Mouse (Mus musculus) megakaryocyte, embryonic 14.5 days (primary cell): ENCODE data around the gene Gm960.

Experiments
- FLI1 ChIP-seq: IDR thresholded peaks from 2 replicates; pipeline ENCODE4 v1.6.1; 2012; ENCODE audit warnings: low read length, inconsistent platforms, mixed read lengths
- GATA1 ChIP-seq: IDR thresholded peaks from 3 replicates; pipeline ENCODE4 v1.6.1; 2012; ENCODE audit warnings: mixed read lengths, low read length, inconsistent platforms, borderline replicate concordance

DNA sequence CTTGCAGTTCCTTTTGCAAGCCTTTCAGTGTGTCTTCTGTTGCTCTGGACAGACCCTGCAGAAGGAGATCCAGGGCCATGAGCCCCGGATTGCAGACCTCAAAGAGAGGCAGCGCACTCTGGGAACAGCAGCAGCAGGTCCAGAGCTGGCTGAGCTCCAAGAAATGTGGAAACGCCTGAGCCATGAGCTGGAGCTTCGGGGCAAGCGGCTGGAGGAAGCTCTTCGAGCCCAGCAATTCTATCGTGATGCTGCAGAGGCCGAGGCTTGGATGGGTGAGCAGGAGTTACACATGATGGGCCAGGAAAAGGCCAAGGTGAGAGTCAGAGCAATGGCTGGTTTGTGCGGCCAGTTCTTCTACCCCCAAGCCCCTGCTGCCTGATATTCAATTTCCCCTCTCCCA, 46.6 kb upstream of the Gm960 start:
- no peak for TF ChIP-seq GATA1
- no peak for TF ChIP-seq FLI1
